Mouse (Mus musculus) cerebral cortex, adult 2 months (tissue): Measurements from ENCODE around the gene Kazn.

ENCODE experiments used
- WGBS: fragments of 180-500 bp; shearing (Covaris S2); methylation state at CpG from one replicate; pipeline ENCODE4 v1.1.7; 2018; 5-methylcytosine and 5-hydroxymethylcytosine counted together

The Kazn gene

DNA sequence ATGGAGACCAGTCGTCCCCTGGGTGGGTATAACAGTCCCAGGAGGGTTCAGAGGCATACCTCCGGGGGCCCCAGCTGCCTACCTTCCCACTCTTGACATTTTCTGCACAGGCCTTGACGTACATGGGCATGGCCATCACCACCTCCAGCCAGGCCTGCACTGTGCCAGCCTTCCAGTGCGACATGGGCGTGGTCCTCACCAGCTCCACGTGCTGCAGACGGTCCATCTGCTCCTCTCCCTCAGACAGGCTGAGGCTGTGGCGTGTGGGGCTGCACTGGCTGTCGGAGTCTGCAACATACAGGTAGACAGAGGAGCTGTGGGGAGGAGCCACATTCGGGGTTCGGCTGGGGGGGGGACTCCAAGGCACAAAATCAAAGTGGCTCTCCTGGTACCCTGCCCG lies 121.2 kb downstream of the Kazn start:
- WGBS: 78% methylated on average over 12 of the region's 12 CpGs

DNA sequence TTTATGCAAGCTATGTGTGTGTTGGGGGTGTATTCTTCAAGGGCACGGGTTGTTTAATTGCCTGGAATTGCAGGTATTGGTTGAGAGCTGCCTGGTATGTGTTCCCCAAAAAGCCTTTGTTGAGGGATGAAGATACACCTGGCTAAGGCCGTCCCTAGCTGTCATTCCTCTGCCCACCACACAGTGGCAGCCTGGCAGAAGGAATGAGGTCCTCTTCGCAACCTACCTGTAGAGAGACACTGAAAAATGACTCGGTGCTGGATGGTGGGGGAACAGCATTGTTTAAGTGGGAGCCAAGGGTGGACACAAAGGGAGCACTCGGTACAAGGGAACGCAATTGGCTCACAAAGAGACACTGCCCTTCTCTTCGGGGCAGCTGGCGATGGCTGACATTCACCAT lies 125.9 kb downstream of the Kazn start:
- 45% methylated on average over 8 of the region's 8 CpGs for WGBS

DNA sequence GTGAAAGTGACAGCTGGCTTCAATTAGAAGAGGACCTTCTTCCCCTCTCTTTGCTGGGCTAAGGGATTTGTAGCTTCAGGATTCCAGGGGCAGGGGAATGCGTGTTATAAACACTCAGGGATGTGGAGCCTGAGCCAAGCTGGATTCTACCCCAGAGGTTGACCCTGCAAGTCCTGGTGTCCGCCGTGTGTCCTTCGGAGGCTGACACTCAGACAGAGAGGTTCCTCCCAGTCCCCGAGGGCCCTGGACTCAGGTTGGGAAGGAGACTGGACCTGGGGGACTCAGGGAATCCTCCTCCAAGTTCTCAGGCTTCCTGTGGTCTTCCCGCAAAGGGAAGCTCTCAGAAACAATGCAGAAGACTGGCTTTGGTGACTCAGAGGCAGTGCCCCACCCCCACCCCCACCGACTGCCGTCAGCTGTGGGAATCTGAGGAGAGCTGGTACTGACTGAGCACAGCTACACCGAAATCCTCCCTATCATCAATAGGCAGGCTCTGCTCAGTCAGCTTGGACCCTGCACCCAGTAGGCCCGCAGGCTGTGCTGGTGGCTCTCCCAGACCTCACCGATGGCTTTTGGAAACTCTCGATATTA lies 136.0 kb downstream of the Kazn start:
- WGBS: 54% methylated on average over 12 of the region's 12 CpGs

DNA sequence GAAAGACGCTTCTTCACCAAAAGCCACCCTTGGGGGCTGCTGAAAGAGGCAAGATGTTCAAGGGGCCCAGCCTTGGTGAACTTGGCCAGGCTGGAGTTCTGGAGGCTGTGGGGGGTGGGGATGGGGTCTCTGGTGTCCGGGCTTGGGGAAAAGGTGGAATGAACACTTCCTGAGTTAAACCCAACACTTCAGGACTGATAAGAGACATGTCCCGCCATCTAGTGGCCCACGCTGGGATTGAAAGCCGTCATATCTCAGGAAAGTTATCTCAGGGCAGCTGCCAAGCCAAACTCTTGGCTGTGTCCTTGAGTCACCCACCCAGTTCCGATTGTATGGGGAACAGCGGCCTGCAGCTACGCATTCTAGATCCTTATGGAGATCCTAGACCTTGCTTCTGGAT lies 140.9 kb downstream of the Kazn start:
- WGBS: 6% methylated on average over 8 of the region's 8 CpGs

DNA sequence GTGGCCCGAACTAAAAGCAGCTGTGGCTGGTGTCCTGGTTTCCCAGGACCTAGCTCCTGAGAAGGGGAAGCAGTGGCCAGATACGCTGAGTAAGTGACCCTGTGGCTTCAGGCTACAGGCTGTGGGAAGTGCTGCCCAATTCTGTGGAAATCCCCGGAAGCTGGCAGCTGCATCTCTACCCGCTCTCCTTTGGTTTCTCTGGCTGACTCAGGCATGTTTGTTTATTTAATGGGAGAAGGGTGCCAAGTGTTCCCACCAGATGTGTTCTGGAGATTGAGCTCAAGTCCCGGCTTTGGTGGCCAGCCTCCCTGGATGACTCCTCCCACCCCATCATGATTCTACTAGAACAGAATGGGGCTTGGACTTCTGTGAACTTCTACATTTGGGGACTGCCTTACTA lies 141.3 kb downstream of the Kazn start:
- WGBS: 19% methylated on average over 5 of the region's 5 CpGs

DNA sequence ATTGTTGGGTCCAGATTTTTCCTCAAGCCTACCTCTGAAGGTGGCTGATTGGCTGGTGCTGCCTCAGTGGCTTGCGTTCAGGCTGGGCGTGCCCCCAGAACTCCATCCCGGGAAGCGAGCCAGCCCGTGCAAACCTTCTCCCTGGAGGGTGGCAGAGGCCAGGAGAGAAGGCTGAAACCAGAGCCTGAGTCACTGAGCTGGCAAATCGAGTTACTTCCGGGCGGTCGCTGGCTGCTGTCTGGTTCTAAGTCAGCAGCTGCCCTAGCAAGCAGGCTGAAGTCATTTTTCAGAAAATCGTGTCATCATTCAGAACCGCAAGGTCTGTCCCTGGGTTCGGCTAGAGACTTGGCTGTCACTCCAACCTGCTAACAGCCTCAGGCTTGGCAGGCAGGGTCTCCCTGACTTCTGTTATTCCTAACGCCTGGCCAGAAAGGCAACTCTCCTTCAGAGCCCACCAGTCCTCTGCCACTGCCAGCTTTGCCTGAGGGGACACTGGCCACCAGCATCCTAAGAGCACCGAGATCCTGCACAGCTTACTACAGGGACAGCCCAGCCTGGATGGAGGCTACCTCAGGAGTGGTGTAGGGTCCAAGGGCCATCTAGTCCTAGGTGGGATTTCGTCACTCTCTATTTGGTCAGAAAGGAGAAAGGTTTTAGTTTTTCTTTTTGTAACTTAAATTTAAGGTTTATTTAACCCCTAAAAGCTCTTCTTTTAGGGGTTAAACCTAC lies 143.5 kb downstream of the Kazn start:
- 36% methylated on average over 15 of the region's 15 CpGs for WGBS

DNA sequence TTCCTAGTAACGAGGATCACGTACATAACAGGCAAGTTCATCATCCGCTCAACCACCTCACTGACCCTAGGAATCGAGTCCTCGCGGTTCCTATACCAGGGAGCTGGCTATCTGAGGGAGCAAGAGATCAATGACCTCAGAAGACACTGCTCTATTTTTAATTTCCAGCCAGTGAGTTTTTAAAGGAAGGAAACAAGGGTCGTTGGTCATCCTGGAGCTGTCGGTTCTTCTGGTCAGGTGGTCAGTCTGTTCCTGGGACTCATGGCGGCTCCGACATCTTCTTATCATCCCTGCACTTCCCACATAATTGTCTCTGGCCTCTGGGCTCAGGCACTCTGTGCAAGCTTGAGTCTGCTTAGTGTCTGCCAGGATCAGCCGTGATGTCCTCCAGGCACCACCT lies 144.8 kb downstream of the Kazn start:
- 87% methylated on average over 11 of the region's 11 CpGs for WGBS

DNA sequence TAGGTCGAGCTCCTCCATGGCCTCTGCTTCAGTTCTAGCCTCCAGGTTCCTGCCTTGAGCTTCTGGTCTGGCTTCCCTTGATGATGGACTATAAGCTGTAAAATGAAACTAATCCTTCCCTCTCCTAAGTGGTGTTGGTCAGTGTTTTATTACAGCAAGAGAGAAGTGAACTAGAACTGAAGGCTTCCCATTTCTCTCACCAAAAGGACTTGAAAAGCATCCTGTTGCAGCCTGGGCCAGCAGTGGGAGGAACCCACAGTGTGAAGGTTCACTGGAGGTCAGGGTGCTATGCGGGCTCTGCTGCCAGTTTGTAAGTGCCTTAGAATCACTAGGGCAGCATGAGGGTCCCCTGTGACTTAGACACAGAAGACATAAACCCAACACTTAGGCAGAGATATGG lies 148.1 kb downstream of the Kazn start:
- WGBS: 93% methylated on average over 2 of the region's 2 CpGs

DNA sequence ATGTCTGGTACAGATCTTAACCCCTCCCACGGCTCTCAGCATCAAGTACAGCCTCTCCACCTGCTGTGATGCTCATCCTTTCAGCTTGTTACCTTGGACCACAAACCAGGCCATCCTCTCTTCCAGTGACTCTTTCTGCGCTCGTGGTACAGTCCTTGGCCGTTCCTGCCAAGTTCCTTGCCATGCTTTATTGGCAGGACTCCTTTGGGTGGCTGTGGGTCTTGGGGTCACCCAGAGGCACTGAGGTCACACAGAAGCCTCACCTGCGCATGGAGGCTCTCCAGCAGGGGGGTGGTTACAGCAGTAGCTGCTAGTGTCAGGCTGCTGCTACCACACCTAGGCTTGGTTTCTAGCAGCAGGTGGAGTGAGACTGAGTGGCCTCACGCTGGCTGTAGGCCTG lies 149.2 kb downstream of the Kazn start:
- WGBS: 92% methylated on average over 6 of the region's 6 CpGs

DNA sequence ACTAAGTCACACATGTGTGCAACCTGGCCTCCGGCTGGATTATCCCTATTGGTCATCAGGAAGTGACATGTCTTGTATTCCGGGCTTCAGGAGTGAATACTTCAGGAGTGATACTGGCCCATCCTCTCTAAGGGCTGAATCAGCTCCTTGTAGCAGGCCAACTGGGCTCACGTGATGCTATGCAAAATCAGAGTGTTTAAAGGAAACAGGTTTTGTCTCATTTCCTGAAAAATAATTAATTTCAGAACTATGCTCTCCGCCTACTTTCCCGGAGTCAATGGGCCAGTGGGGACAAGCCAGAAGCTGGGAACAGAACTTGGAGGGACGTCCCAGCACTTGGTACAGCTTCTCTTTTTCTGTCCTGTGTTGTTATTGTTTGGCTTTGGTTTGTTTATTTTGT lies 150.4 kb downstream of the Kazn start:
- 72% methylated on average over 6 of the region's 6 CpGs for WGBS

DNA sequence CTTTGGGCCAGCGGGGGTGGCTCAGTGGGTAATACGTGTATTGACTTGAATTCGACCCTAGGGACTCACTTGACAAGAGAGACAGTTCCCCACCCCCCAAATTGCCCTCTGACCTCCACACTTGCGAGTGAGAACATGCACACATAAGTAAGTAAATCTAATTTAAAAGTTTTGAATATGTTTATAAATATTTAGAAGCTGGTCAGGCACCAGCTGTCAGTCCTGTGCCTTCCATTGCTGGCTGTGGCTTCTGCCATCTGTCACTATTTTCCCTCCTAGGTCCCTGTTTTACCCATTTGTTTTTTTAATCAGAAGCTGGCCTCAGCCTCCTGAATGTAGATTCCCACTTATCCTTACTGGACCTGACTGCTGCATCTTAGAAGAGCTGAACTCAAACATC lies 150.8 kb downstream of the Kazn start:
- WGBS: 86% methylated on average over 4 of the region's 4 CpGs

DNA sequence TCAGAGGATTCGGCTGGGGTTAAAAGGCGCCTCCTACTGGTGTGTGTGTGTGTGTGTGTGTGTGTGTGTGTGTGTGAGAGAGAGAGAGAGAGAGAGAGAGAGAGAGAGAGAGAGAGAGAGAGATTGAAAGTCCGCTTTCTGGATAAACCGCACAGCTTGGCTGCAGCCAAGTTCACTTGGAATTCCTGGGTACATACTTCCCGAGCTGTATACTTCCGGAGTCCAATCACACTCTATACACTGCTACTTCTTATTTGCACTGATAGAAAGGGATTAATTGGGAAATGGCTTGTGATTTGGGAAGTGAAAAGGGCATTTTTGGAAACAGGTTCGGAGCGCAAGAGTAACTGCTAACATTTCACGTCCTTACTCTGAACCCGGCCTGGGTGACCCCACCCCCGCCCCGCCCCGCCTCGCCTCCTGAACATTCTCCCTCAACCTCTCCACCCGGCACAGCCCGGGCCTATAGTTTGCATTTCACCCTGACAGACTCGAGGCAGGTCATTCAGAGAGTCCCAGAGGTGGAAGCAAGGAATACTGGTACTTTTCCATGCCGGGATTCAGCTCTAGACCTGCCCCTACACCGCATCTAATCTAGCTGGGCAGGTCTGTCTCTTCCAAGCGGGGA lies 154.2 kb downstream of the Kazn start:
- WGBS: 32% methylated on average over 20 of the region's 20 CpGs

DNA sequence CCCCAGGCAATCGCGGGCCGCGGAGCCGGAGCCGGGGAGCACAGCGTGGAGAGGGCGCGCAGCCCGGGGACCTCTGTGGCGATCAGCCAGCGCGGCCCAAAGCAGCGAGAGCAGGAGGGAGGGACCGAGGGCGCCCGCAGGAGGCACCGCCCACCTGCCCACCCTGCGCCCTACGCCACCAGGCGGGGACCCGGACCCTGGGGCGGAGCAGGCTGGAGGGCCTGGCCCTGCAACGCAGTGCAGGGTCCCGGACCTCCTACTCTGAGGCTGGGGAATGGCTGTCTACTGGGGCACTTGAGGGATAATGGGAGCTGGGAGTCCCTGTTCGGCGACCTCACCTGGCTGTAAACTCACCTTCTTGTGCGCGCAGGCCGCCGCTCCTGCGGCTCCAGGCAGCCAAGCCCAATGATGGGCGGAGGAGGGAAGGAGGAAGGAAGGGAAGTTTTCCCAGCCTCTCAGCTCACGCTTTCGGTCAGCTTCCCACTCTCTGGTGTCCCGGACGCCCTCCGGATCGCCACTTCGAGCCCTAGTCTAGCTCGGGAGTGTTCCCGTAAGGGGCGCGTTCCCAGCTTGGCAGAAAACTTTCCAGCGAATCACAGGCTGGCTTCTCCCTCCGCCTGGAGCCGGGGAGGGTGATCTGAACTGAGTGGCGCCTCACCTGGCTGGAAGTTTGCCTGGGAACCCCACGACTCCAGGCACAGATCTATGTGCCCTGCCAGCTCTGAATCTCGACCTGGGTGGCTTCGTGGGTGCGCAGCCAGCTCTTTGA lies 154.9 kb downstream of the Kazn start, which contains the start of gene Tmem51:
TSS of gene Tmem51 (minus strand) at position 174 of the 769 bp plus-strand sequence.
- under 1% methylated on average over 52 of the region's 52 CpGs for WGBS

DNA sequence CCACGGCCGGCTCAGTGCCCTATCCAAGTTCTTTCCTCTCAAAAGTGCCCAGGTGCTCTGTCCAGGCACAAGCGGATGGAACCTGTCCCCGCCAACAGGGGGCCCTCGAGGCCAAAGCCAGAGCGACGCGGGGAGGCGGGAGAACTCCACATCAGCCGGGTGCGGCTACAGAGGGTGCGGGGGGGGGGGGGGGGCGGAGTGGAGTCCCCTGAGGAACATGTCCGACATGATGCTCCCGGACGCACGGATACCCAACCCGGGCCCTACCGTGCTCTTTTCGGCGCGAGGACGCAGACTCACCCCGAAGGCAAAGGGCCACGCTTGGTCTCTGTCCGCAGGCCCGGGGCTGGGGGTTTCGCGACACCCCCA lies 155.5 kb downstream of the Kazn start:
- 2% methylated on average over 26 of the region's 29 CpGs for WGBS

DNA sequence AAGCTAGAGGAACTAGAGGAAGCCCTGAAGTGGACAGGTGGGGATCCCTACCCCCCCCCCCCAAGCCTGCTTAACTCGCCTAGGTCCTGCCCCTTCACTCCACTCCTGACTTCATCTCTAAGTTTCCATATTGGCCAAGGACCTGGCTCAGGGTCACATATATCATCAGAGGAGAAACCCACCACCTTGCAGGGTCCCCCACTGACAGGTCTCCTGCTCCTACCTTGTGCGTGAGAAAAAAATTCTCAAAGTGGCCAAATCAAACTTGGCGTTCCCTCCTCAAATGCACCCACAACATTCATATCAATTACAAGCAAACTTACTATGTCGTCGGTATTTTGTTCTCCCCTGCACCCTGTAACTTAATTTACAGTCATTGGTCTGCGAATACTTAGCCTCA lies 156.0 kb downstream of the Kazn start:
- 55% methylated on average over 6 of the region's 6 CpGs for WGBS

DNA sequence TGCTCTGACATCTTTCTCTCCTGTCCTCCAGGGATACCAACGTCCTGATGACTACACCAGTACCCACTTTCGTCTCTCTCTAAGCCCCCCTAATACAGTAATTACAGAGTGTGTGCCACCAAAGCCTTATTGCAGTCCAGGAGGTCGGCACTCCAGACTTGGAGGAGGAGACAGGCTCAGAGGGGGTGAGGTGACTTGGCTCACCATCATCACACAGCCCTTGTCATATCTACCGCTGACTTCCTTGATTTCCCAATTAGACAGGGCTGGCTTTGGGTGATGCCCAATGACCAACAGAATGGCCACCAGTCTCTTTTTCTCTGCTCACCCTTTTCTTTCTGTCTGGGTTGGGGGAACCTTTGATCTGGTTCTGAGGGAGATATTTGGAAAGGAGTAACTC lies 156.5 kb downstream of the Kazn start:
- 84% methylated on average over 4 of the region's 4 CpGs for WGBS

DNA sequence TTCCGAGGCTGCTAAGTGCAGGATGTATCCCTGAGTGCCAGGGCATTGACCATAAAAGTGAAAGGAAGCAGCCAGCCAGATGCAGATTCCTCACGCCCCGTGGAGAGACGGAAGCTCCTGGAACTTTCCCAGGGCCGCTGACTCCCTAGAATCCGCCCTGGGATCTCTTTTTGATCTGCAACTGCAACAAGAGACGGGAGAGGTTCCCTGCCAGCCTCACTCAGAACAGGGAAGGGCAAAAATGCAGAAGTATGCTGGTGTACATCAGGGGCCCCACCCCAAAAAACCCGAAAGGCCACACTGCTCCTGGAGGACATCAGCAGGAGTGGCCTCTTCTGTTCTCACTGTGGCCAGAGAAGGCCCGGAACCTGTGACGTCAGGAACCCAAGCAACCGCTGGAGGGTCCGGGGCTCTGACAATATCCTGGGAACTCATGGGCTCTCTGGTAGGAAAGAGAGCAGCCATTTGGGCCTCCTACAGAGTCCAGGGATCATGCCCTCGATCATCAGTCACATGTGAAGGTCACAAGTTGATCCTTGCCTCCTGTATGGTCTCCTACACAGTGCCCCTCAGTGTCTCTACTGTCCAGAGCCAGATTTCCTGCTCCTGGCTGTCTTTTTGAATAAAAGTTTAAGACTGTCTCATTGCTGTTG lies 157.4 kb downstream of the Kazn start:
- WGBS: 56% methylated on average over 13 of the region's 13 CpGs

DNA sequence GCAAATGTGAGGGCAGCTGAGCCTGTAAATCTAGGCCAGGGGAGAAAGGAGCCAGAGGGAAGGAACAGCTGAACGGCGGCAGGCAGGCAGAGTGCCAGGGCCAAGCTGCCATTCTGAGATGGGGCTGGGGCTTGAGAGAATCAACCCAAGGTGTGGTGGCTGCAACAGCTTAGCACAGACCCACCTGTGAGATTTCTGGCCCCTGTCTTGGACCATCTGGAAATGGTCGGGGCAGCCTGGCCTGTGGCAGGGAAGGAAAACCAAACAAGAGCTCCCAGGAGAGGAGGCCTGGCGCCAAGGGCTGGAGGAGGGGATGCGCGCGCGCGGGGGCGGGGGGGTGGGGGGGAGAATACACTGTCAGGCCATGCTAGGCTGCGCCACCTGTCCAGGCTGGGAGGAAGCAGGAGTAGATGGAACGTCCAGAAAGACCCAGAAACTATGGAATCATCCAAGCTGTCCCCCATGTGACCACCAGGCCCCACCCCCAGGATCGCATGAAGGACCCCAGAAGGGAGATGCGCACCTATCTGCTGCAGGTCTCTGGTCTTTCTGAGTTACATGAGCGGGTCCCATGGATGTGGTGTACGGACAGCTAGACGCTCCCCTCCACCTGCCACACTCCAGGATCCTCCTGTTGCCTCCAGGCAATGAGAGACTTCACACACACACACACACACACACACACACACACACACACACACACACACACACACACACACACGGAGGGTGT lies 158.1 kb downstream of the Kazn start:
- 38% methylated on average over 18 of the region's 18 CpGs for WGBS

DNA sequence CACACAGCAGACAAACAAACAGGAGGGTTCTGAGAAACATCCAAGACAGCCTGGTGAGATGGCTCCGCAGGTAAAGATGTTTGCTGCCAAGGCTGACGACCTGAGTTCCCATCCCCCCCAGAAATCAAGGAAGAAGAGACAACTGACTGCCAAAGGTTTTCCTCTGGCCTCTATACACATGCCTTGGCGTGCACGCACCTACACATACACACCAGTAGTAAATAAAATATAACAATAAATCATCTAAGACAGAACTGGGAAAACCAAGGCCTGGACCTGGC lies 158.8 kb downstream of the Kazn start:
- WGBS: 76% methylated on average over 4 of the region's 4 CpGs

DNA sequence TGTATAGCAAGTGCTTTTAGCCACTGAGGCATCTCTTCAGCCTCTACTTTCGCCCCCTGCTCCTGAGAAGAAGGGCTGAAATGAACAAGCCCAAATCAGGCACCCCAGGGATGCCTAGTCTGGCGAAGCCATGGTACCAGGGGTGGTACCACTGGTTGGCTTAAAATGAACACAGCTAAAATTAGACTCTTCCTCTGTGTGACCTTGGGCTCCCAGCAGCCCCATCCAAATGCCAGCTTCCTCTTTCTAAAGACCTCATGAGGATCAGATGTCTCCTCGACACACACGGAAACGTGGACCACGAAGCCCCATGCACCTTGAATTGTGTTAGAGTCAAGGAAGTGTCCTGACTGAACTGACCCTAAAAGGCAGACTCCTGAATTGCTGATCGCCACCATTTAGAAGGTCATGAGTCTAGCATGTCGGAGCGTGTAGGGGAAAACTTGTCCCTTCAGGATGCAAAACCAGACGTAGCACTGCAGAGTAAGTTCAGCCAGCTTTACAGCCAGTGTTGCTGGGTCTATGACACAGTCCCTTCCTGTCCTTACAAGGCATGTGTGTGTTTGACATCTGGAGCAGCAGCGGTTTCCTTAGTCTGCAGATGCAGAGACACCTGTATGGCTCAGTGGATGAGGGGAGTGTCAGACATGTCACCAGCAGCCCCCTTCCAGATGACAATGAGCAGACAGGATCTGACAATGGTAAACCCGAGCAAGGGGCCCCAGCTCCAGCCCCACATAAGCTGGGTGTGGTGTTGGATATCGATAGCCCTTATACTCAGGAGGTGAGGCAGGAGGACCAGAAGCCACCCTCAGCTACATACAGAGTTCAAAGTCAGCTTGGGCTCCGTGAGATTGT lies 159.3 kb downstream of the Kazn start:
- WGBS: 85% methylated on average over 14 of the region's 14 CpGs
